Mouse (Mus musculus) heart, postnatal 0 days (tissue): ENCODE measurements around the gene Hoxa6.

Experiments
- CTCF ChIP-seq: IDR thresholded peaks from 2 replicates; pipeline ENCODE4 v1.5.1; 2016; ENCODE audit warnings: antibody characterized with exemption, control low read depth, low read depth
- EP300 ChIP-seq: IDR thresholded peaks from 2 replicates; pipeline ENCODE4 v1.6.1; 2016; ENCODE audit warnings: antibody characterized with exemption, low read depth

DNA sequence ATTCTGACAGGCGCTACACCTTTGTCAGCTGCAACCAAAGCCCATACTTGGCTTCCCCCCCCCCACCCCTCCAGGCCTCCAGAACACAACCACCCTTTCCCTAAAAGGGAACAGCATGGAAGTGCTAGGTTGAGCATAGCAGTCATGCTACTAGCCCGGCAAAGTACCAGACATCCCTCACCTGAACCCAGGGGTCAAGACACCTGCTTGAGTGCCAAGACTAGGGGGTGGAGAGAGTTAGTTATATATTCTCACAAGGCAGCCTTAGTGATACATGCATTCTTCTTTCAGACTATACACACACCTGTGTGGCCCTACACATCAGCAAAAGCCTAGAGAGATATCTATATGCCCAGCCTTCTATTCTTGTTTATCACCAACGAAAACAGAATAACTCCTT, 22.7 kb downstream of the Hoxa6 start:
- TF ChIP-seq CTCF (no peak), EP300 (no peak)
